Mouse (Mus musculus) kidney, postnatal 14 days (tissue): ENCODE measurements at regions not wholly inside any gene's neighbourhood (a gene's known extent, or its start where the extent isn't known, plus 50 kb on each side); places are given as distances from the start of the nearest gene placed in this dataset.
"Not testable (repeated sequence)": the region's sequence is repeated elsewhere in the genome, so short reads cannot be mapped to it uniquely, and the experiment has no call there.

Experiments
- DNase-seq: peaks from one replicate; pipeline ENCODE4 v3.0.0; 2022; ENCODE audit warnings: mixed read lengths

DNA sequence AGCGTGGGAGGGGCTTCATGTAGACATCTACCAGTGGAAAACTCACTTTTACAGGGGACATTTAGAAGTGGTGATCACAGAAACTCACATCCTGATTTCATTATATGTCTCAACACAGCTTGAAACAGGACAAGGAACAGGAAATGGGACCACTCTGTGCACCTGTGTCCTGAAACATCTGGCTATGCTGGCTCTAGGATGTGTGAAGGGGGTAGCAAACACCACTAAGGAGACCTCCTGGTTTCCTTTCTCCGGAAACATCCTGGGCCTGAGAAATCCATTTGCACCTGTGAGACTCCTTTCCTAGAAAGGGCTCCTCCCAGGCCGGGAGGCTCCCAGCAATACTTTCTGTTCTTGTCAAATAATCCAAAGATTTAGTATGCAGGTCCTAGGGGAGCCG lies 167.1 kb downstream of the Opa1 start:
- no peak for DNase-seq

DNA sequence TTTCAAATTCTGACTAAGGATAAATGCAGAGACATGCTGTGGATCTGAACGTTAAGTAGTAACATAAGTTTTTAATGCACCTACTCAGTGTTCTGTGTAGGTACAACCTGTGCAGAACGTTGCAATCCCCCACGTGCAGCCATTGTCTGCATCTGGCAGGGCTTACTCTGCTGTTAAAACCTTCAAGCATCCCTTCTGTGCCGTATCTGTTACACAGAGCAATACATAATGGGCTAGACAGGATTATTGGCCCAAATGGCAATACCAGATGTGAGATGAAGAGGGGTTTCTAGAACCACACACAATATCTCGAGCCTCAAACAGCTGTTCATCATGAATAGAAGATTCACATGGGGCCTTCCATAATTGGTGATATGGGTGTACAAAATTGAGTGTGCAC lies 170.0 kb downstream of the Opa1 start:
- no peak for DNase-seq

DNA sequence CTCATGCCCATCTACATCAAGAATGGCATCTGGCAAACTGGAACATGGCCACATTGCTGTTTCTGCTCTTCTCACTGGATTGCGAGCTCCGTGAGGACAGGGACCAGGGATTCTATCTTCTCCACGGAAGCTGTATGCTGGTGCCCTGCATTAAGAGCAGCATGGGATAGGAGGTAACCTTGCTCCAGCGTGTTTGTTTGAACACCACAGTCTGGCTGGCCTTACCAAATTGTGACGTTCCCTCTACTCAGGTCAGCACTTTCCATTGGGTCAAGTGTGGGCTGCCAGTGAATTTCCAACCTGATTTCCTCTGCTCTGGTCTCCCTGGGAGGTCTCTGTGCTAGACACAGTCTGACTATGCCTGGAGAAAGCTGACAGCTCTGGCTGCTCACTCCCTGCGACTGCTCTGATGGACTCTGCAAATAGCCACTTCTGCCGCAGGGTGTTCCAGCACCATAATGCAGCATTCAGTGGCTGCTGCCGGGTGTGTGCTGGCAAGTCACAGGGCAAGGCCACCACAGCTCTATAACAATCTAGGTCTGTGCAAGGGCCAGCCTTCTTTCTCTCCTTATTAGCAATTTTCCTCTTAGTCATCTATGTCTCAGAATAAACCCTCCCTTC lies 175.6 kb downstream of the Opa1 start:
- peak; percentile 19 for DNase-seq

DNA sequence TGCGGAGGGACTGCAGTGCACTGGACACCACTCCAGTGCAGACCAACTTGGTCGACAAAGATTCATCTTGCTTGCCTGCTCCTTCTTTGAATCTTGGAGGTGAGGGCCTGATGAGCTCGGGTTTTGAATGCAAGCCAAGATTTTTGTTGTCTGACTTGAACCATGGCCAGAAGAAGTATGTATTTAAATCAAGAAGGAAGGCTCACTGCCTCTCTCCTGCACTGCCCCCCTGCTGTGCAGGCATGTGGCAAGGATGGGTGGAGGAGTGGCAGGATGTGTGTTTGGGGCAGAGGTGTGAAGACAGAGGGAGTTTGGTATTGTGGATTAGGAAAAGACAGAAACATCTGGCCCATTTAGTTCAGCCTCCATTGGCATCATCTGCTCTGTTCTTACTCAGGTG lies 179.1 kb downstream of the Opa1 start:
- no peak for DNase-seq

DNA sequence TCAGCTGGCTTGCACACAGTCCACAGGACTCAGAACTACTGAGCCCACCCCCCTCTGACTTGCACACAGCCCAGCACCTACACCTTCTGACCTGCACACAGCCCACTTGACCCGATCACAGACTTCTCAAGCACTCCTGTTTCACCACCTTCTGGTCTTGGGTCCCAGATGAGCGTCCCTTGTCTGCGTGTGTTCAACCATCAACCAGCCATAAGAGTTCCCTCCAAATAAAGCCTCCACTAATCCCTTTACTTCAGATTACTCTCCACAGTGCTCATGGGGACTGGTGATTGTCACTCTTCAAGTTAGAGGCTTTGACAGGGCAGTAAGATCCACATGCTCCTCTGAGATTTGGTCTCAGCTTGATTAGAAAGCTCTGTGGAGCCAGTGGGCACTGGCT lies 180.3 kb downstream of the Opa1 start:
- no peak for DNase-seq

DNA sequence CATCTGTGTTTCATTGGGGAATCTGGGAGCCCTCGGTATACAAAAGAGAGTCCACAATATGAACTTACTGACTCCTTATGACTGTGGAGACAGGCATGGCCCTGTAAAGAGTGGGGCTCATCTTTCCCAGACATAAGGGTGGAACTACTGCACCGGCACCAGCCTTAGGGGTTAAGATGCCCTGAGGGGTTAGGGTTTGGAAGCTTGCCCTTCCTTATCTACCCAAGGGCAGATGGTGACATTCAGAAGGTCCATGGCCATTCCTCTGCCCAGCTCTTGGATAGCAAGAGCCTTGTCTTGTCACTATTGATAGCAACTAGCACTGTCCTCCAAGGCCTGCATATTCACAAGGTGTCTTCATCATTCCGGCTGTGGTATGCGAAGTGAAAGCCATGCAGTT lies 181.5 kb downstream of the Opa1 start:
- no peak for DNase-seq

DNA sequence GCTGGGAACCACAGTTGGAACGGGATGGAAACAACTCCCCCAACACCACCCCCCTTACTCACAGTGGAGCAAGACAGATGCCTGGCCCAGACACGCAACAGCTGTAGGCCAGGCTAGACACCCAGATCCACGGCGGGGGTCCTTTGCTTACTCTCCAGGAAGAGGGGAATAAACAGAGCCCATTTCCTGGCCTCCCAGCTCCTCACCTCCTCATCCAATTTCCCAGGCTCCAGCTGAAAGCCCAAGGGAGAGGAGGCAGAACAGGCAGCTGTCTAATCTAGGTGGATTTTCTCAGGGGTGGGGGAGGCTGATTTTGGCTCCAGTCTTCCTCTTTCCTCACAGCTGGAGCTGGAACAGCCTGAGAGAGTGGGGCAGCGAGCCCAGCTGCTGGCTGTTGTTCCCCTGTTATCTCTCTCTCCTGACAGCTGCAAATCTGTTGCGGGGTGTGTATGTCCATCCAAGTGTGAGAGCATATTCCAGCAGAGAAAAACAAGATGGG lies 182.7 kb downstream of the Opa1 start:
- DNase-seq = peak; percentile 62

DNA sequence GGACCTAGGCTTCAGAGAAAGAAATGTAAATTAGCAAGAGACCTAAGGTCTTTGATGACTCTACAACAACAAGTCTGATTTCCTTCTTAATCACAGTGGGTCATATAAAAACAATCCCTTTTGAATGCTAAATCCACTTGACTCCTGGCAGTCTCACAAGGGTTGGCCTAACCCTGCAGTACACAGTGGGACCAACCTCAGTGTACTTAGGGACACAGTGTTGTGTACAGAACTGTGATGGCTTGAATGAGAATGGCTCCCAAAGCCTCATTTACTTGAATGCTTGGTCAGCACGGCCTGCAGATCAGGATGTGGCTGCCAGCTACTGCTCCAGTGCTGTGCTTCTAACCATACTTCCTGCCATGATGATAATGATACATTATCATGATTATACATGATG lies 185.2 kb downstream of the Opa1 start:
- no peak for DNase-seq

DNA sequence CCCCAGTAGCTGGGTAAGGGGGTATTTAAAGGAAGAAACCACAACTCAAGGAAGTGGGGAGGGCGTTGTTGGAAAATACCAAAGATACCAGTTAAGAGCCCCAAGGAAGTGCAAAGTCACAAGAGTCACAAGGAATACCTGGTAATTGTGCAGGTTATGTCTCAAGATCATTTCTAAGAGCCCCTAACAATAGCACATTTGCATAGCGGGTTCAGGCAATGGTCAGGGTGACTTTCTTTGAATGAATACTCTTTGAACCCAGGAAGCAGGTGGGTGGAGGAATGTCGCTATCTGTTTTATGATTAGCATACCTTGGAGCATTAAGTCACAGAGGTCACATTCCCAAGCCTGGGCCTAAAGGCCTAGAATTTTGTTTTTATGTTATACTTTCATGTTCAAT lies 186.7 kb downstream of the Opa1 start:
- not testable (repeated sequence) for DNase-seq

DNA sequence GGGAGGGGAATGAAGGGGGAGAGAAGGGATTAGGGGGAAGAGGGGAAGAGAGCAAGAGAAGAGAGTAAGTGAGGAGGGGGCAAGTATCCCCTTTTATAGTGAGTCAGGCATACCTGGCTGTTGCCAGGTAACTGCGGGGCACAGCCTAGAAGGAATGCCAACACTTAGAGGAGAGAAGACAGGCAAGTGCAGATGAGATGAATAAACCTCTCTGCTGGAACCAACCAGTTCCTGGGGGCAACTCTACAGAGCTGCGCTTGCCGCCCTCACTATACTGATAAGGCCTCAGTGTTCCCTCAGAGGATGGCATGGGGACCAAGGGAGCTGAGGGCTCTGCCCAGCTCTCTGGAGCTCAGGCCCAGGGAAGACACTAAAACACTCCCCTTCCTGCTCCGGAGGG lies 192.2 kb downstream of the Opa1 start:
- no peak for DNase-seq

DNA sequence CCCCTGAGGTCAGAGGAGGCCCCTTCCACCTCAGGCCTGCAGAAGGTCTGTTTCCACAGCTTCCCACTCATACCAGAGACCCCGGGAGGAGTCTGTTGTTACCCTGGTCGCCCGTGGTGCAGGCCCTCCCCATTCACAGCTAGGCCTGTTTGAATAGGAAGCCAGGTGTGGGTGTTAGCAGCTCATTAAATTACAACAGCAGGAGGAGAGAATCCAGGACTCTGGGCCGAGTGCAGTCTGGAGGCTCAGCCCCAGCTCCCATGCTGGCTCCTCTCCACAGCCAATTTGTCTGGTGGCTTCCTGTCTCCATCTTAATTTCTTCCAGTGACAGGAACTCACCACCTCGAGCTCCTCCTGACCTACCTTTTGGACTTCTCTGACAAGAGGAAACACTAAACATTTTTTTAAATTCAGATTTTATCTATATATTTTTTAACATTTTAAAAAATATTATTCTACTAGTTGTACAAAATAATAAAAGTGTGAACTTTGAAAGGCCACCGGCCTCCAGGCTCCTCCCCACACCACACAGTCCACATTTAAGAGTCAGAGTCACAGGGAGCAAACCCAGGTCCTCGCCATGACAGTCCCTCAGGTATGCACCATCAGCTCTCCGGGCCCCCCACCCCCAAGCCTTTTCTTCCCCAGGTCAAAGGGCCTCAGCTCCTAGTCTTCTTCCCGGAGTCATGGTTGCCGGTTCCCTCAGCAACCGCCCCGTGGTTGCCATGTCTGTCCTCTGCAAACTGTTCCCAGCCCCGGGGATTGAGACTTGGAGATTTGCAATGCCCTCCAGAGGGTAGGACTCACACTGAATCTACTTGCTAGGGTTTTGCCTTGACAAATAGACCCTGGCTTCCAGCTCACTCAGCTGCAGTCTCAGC lies 192.8 kb downstream of the Opa1 start:
- no peak for DNase-seq

DNA sequence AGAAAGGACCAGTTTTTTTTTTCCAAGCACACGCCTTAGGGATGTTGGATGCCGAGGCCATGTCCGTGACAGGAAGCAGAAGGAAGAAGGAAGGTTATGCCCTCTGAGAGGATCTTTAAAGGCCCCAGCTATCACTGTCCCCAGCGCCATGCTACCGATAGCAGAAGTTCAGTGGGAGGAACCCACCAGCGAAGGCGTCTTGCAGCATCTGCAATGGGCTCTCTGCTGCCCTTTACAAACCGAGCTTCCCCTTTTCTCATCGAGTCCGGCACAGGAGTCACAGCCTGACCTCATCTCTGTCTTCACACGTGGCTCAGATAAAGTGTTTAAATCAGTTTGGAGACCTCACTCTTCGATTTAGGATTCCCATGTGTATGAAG lies 193.5 kb downstream of the Opa1 start:
- DNase-seq = no peak

DNA sequence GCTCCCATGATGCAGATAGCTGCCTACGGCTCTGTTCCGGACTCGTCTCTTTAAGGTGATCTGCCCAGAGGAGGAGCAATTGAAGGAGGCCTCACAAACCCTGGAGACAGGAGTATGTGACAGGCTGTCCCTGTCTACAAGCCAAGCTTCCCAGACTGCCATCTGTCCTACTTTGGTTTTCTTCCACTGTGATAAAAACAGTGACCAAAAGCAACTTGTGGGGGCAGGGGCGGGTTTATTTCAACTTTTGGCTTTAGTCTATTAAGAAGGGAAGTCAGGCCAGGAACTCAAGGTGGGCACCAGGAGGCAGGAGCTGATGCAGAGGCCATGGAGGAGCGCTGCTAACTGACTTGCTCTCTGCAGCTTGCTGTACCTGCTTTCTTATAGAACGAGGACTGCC lies 193.9 kb downstream of the Opa1 start:
- no peak for DNase-seq

DNA sequence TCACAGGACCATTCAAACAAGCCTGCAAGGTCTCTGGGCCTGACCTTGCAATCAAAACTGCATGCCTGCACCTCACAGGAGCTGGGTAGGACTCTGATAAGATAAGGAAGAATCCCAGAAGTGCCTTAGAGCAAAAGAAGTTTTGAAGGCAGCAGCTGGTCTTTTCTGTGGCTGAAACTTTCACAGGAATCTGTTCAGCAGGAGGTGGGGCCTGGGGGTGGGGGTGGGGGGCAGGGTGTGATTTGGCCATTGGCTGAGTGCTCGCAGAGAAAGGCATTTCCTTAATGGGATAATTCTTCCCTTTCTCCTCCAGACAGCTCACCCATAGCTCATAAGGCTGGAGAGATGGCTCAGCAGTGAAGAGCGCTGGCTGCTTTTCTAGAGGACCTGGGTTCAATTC lies 195.8 kb downstream of the Opa1 start:
- DNase-seq = no peak

DNA sequence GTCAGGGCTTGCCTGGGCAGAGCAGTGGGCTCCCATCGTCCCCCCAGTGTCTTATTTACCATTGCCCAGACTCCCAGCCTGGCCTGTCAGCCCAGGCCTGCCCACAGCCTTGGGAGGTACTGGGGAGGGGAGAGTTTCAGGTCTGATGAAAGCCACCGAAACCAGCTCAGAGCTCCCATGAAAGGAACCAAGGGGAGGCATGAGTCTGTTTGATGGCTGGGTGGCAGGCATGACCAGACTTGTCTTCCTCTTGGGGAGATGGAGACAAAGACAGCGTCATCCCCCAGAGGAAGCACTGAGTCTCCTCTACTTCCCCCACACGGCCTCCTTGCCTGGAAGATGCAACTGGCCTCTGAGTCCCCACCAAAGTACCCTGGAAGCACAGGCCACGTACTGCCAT lies 196.7 kb downstream of the Opa1 start:
- DNase-seq = no peak

DNA sequence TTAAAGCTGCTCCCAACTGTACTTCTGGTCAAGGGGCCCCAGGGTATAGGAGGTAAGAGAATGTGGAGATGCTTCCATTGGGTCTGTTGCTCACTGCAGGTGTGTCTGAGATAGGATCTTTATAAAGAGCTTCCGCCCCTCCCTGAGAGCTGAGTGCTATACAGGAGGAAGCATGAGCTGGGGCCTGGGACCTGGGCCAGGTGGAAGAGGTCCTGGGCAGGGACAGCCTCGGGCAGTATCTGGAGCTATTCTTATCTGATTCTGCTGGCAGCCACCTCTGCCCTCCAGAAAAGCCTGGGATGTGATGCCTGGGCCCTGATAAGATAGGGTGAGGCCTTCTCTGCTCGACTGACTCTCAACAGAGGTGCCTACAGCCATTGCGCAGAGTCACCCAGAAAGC lies 203.3 kb downstream of the Opa1 start:
- no peak for DNase-seq

DNA sequence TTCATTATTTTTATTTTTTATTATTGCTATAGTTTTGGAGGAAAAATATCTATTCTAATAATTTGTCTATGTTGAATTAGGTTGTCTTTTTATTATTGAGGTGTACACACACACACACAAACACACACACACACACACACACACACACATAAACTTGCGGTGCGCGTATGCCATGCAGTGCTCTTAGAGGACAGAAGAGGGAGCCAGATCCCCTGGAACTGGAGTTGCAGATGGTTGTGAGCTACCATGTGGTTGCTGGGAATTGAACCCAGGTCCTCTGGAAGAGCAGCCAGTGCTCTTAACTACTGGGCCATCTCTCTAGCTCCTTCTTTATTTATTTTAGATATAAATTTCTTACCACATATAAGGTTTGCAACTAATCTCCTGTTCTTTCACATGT lies 206.0 kb downstream of the Opa1 start:
- no peak for DNase-seq

DNA sequence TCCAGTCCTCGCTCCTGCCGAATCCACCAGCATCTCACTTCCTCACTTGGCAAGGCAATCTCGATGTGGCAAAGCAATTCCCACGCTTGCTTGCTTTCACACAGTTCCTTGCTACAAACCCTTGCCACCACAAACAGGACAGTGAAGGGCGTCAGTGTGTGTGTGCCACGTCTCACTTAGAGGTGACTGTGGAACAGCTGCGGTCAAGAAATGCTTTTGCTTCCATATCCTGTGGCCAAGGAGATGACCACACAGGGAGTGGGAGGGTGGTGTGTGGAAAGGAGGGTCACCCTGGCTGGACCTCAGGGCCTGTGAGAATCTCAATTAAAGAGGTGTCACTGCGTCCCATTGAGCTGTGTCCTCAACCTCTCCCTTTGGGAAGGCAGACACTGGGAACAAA lies 207.4 kb downstream of the Opa1 start:
- no peak for DNase-seq

DNA sequence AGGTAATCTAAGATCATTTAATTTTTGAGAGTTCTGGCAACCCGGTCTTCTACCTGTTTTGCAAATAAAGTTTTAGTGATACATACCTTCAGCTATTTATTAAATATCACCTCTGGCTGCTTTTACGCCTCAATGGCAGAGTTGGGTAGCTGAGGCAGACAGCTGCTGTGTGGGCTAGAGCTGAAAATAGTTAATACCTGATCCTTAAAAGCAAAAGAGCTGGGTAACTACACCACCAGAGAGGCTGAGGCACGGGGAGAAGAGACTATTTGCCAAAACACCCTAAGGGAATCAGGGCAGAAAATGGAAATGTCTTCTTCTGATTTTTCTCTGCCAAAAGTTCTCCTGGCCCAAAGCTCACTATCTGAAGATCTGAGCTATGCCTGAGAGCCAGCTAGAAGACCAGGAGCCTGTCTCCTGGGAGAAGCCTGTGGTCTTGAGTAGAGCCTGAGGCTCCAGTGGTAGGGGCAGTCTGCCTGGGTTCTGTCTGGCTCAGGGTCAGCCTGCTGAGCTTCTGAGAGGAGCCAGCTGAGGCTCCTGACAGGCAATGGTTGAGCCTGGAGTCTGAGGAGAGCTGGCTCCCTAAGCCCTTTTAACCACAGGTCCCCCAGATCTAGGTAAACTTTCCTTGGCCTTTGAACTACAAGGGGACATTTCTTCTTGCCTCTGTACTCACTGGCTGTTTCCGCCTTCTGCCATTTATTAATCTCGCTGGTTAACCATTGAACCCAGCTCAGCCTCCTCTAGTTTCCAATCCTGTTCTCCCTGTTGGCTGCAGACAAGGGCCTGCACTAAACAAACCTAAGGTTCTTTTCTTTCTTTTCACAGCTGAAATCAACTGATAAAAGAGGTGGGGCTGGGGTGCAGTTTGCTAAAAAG lies 208.7 kb downstream of the Opa1 start:
- peak; percentile 85 for DNase-seq

DNA sequence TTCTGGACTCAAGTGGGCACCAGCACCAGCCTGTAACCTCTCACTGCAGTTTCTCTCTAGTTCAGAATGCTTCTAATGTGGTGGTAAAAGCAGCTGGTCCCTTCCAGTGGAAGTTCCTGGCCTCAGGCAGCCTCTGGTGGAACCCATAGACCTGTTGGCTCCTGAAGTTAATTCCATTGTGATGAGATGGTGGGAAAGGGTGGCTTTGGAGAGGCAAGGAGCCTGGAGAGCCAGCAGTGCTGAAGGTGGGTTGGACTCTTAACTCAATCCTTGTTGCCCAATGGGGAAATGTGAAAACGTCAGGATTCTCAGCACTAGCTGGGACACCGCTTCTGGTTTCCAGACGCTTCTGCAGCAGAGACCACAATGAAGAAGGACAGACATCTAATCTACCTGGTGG lies 210.9 kb downstream of the Opa1 start:
- no peak for DNase-seq

DNA sequence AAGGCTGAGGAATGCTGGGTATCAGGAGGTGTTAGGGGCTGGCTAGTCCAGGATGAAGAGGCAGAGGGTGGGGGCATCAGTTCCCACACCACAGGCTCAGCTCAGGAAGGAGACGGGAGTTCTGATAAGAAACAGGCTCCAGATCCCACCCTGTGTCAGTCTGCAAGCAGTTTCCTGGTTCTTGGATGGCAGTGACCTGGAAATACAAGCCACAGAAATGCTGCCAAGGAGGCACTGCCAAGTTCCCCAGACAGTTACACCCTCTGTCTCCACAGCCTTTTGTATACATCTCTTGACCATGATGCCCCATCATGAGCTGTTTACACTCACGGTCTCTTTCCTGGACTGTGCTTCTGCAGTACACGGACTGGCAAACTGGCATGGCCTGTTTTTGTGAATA lies 220.1 kb downstream of the Opa1 start:
- peak; percentile 7 for DNase-seq

DNA sequence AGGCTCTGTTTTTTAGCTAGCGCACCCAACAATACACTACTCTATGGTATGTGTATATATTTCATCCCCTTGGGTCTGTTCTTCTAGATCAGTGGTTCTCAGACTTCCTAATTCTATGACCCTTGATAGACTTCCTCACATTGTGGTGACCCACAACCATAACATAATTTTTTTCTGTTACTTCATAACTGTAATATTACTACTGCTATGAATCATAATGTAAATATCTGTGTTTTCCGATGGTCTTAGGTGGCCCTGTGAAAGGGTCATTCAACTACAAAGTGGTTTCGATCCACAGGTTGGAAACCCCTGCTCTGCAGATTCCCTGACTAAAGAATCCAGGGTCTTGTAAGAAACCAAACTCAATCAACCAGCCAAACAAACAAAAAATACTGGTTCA lies 220.8 kb downstream of the Opa1 start:
- no peak for DNase-seq

DNA sequence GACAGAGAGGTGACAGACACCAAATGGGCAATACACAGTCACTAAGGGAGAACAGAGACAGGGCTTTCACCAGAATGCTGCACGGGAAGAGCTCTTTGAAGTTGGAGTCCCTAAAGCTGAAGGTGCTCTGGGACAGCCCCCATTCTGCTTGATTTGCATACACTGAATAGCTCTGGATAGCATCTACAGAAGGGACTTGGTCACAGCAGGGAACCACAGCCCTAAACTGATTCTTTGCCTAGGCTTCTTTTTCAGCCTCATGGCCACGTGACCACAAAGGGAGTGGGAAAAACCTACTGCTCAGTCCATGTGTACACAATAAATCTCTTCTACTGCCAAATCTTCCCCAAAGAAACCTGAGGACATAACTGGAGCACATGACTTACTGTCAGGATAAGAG lies 221.3 kb downstream of the Opa1 start:
- DNase-seq = no peak

DNA sequence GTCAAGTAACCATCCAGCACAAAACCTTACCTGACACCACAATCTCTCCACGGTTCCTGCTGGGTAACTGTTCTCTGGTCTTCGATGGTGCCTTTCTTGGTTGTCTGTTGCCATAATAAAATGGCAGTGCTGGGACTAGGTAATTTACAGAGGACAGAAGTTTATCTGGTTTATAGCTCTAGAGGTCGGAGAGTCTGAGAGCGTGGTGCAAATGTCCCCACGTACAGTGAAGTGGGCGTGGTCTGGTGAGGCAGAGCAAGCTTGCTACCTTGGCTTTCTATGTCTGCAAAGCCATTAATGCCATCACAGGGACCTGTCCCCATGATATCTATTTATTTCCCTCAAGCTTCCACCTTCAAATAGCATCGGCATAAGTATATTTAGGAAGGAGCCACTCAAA lies 223.0 kb downstream of the Opa1 start:
- DNase-seq = no peak
